Mouse (Mus musculus): ENCODE data around the gene Gm20521.
A peak's percentile ranks its signal among the peaks of the same experiment; 100 is the strongest.

Gene Gm20521

DNA sequence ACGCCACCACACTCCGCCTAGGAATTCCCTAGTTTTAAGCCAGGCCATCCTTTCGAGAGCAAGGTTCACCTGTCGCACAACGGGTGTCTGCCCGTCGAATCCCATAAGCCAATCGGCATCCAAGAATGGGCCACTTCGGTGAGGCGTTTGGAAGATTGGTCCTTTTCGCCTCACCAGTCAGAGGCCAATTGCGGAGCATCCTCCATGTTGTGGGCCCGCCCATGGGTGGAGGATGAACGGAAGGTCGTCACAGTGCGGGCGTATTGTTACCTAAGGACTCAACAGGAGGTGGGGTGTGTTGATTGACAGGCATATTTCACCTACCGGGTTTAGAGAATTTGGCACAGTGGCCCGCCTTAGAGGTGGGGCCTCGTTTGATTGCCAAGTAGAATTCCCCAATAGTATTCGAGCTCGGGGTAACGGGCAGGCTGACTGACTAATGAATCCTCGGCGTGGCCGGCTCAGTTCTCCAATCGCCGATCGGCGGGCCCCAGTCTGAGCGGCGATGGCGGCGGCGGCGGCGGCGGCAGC lies 10.5 kb downstream of the Gm20521 start:
- DNase-seq = peak; percentile 99

- DNase-seq = peak; percentile 61
Measured at GRCm38 (mm10) chr14:54894296-54895151, 11.3 kb downstream of the Gm20521 start.

- DNase-seq = no peak
Measured at GRCm38 (mm10) chr14:54897445-54897844, 14.2 kb downstream of the Gm20521 start.

DNA sequence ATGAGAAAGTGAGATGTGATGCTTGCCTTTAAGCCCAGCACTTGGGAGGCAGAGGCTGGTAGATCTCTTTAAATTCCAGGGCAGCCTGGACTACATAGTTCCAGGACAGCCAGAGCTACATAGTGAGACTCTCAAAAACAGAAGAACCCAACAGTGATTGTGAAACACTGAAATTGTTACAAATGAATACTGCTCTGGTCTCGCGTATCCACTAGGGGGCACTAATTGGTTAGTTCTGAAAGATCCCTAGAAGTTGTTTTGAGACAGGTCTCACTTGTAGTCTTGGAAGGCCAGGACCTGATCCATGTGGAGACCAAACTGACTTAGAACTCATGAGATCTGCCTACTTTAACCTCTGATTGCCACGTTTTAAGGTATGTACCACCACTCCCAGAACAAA lies 17.1 kb downstream of the Gm20521 start:
- DNase-seq = peak; percentile 79

DNA sequence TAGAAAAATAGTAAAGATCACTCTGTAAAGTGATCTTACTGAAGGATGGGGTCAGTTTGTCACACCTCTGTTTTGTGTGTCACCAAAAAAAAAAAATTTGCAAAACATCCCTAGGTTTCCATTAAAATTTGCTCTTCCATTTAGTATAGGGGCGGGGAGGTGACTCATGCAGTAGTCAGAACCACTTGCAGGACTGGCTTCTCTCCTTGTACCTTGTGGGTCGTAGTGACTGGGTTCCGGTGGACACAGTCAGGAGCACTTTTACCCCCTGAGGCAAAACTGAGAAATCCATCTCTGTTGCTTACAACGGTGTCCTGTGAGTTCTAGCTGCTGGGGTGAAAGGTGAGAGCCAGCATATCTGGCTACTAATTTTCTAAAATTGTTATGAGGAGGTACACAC lies 20.4 kb downstream of the Gm20521 start:
- DNase-seq = no peak

GRCm38 (mm10) chr14:54908682-54909081 lies 25.4 kb downstream of the Gm20521 start:
- no peak for DNase-seq

- peak; percentile 39 for DNase-seq
Measured at GRCm38 (mm10) chr14:54912109-54912850, 29.0 kb downstream of the Gm20521 start.

DNA sequence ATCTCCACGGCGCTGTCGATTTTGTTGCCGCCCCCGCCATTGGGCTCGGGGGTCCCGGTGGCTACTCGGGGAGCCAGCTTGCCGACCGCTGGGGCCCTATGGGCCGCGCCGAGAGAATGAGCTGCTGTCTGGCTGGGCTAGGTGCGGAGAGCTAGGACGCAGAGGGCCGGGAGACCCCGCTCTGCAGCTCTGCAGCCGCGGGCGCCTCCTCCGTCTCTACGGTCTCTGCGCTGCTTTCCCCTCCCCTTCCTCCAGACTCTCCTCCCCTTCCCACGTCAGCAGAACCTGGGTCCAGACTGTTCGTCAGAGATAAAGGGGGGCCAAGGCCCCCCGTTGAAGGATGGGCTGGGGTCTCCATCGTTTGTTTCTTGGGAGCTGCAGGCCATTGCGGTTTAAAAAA lies 29.6 kb downstream of the Gm20521 start, which contains the start of gene Slc22a17:
Gene Slc22a17, minus strand, starts transcription at position 247 of the 400 bp plus-strand sequence.
- DNase-seq = peak; percentile 83

DNA sequence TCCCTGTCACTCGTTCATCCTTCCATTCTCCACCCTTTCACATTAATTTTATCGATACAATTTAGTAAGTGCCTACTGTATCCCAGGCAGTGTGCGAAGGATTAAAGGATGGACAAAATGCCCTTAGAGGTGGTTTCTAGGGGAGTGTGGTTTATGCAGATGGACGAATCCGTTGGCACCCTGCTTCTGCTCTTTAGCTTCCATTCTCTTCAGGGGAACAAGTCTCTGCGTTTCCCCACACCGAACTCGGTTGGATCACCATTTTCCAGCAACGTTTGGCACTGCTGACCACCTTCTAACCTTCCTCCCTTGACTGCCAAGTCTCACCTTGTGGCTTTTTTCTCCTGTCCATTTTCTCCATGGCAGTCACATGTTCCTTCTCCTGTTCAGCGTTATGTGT lies 30.1 kb downstream of the Gm20521 start:
- DNase-seq = no peak

GRCm38 (mm10) chr14:54920076-54920685 lies 36.9 kb downstream of the Gm20521 start:
- DNase-seq = no peak

- no peak for DNase-seq
Measured at GRCm38 (mm10) chr14:54924641-54925348, 41.6 kb downstream of the Gm20521 start.

DNA sequence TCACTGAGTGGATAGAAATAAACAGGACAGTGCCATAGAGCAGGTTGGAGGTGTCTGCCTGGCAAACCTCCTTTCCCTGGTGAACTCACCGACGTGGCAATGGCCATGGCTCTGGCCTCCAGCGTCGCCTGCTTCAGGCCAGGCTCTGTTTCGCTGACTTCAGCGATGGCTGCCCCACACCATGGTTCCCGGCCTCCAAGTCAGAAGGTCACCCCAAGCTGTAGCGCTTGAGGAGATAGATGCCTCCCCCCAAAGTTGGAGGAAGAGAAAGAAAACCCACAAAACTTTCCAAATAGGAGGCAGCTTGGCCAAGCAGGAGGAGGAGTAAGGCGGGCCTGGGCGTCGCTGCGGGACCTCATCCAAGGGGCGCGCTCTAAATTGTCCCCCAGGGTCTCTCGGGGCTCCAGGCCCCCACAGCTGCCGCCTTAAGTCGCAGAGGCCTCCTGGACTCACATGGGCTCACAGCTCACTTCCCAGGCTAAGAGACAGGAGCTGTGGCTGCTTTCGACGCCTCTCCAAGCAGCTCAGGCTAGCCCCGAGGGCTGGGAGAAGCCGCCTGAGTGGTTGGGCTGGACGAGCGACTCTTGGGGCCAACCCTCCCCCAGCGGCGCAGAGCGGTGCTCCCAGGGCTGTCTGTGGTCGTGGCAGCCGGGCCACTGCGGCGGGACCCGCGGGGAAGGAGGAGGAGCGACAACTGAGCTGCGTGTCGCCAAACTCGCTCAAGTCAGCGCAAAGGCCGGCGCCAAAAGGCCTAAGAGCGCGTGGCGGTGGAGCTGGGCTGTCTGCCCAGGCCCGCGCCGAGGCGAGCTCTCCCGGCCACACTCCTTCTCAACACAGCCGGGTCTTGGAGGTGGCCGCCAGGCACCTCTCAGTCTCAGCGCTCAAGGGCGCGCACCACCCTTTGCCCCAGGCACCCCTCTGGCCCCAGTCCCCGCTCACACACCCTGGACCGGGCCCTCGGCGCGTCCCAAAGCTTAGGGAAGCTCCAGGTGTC lies 42.4 kb downstream of the Gm20521 start, which contains the start of gene Efs:
Gene Efs, minus strand, starts transcription at position 778 of the 994 bp plus-strand sequence.
- DNase-seq = peak; percentile 46

DNA sequence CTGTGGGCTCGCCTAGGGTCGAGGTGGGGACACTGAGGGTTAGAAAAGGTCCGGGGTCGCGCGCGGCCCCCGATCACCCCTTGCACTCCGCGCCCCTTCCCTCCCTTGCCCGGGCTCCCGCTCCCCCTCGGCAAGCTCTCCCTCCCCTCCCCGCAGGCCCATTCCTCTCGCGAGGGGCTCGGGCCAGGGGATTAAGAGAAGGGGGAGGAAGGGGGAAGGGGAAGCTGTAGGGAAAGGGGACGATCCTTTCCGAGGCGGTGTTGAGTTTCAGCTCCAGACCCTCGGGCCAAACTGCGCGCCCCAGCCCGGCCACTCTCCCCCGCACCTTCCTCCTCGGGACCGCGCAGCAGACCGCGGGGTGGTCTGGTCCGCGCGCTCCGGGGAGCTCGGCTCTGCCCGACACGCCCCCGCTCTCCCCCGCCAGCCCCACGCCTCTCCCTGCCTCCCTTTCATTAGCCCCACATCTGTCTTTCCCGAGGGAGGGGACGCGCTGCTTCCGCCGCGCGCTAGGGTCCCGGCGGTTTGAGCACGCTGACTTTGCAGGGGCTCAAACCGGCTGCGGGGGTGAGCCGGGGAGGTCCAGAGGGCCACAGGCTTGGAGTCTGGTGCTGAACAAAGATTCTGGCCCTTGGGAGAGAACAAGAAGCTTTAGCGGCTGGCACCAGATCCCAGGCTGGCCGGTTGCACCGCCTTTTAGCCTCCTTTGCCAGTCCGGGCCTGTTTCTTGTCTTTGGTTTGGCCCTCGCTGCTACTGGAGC lies 43.3 kb downstream of the Gm20521 start:
- peak; percentile 30 for DNase-seq

- no peak for DNase-seq
Measured at GRCm38 (mm10) chr14:54927296-54927695, 44.1 kb downstream of the Gm20521 start.

DNA sequence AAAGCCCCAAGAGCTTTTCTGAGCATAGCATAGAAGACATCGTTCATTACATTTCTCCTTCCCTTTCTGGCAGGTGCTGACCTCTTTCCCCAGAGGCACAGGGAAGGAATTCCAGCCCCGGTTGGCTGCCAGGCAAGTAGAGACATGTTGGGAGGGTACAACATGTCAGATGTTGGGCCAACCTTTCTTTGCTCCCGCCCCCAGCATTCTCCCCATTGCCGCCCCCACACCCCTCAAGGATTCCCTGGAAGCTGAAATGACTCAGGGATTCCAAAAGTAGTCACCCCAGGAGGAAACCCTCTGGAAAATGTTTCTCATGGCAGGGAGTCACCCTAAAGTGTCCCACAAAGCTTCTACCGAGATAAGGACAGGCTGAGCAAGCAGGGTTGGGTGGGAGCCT lies 46.6 kb downstream of the Gm20521 start:
- no peak for DNase-seq

GRCm38 (mm10) chr14:54930431-54930830 lies 47.2 kb downstream of the Gm20521 start:
- no peak for DNase-seq

GRCm38 (mm10) chr14:54932645-54933150 lies 49.5 kb downstream of the Gm20521 start, which contains the start of gene Il25:
Gene Il25, plus strand, starts transcription at chr14:54932695.
- DNase-seq = no peak

- DNase-seq = peak; percentile 80
Measured at GRCm38 (mm10) chr14:54935904-54936830, 52.9 kb downstream of the Gm20521 start, which contains the start of gene Cmtm5. Gene Cmtm5, plus strand, starts transcription at chr14:54936261.

DNA sequence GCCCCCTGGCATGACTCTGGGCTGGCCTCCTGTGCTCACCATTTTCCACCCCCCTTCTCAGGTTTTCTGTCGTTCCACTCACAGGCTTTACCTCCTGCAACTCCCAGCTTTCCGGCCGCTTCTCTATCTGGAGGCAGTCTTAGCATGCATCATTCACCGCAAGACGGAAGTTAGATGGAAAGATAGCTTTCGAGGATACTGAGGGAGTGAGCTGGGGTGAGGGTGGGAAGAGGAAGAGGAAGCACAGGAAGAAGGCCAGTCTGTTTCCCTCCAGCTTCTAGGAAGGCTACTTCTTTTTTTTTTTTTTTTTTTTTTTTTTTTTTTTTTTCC lies 53.6 kb downstream of the Gm20521 start:
- no peak for DNase-seq

Measured in right cerebral cortex, adult 18-20 months (tissue).